Mouse (Mus musculus) forebrain, postnatal 0 days (tissue): ENCODE data around the gene Slc5a6. TPM values are rescaled to one million over a fixed set of nuclear protein-coding genes. Genes with fewer than 3 reads are reported as not detected.
A peak's percentile ranks its signal among the peaks of the same experiment; 100 is the strongest.
"Not testable (repeated sequence)": the region's sequence is repeated elsewhere in the genome, so short reads cannot be mapped to it uniquely, and the experiment has no call there.

ENCODE experiments used
- ATAC-seq: fragments of 200-750 bp; cut with Nextera tagmentation; 2 replicates; pipeline ENCODE4 v1.8.0; 2017; ENCODE audit warnings: mild to moderate bottlenecking, moderate library complexity
- DNase-seq: peaks from one replicate; pipeline ENCODE4 v3.0.0-alpha.2; 2015
- H3K27ac ChIP-seq: fragments of 300-500 bp; sonication (generic); 2 replicates; pipeline ENCODE4 v1.5.1; 2014; ENCODE audit warnings: low read depth, mild to moderate bottlenecking, antibody characterized with exemption, low read length, moderate library complexity, mixed read lengths
- H3K27me3 ChIP-seq: fragments of 300-500 bp; sonication (generic); 2 replicates; pipeline ENCODE4 v1.6.1; 2014; ENCODE audit warnings: mild to moderate bottlenecking, low read length, mixed read lengths; ENCODE audit not compliant: insufficient read depth
- H3K36me3 ChIP-seq: fragments of 300-500 bp; sonication (generic); 2 replicates; pipeline ENCODE4 v1.6.1; 2014; ENCODE audit warnings: mild to moderate bottlenecking, moderate library complexity; ENCODE audit not compliant: insufficient read depth
- H3K4me1 ChIP-seq: fragments of 300-500 bp; sonication (generic); 2 replicates; pipeline ENCODE4 v1.6.1; 2014; ENCODE audit warnings: antibody characterized with exemption; ENCODE audit not compliant: insufficient read depth
- H3K4me2 ChIP-seq: fragments of 300-500 bp; sonication (generic); 2 replicates; pipeline ENCODE4 v1.6.1; 2014; ENCODE audit warnings: low read depth, mild to moderate bottlenecking, moderate library complexity
- H3K4me3 ChIP-seq: fragments of 300-500 bp; sonication (generic); 2 replicates; pipeline ENCODE4 v1.5.1; 2014; ENCODE audit warnings: low read depth, low read length, mixed read lengths
- H3K9ac ChIP-seq: fragments of 300-500 bp; sonication (generic); 2 replicates; pipeline ENCODE4 v1.6.1; 2014; ENCODE audit warnings: mild to moderate bottlenecking
- H3K9me3 ChIP-seq: fragments of 300-500 bp; sonication (generic); 2 replicates; pipeline ENCODE4 v1.6.1; 2016; ENCODE audit warnings: low read length
- CTCF ChIP-seq: sonication (generic); IDR thresholded peaks from 2 replicates; pipeline ENCODE4 v1.5.1; 2016; ENCODE audit warnings: antibody characterized with exemption, control low read depth, low read depth
- WGBS: fragments of 180-500 bp; shearing (Covaris S2); extraction: QIAGEN DNeasy Blood & Tissue Kit; methylation state at CpG from one replicate; pipeline ENCODE4 v1.1.7; 2014; 5-methylcytosine and 5-hydroxymethylcytosine counted together
- polyA plus RNA-seq: library from polyadenylated mRNA; unstranded; fragments of >200 nt; fragmentation: Nextera tagmentation; extraction: Ambion mirVana; gene quantifications from 2 replicates; pipeline ENCODE4 v1.2.1, GENCODE M21; 2015
- total RNA-seq: library from RNA; depleted of rRNA; stranded (reverse); fragments of >200 nt; gene quantifications from 2 replicates; pipeline ENCODE4 v1.2.3, GENCODE M21; 2014

Slc5a6 gene
- total and polyA plus RNA-seq, 2 experiments from 2014 or later = 22.2 to 28.3 TPM

DNA sequence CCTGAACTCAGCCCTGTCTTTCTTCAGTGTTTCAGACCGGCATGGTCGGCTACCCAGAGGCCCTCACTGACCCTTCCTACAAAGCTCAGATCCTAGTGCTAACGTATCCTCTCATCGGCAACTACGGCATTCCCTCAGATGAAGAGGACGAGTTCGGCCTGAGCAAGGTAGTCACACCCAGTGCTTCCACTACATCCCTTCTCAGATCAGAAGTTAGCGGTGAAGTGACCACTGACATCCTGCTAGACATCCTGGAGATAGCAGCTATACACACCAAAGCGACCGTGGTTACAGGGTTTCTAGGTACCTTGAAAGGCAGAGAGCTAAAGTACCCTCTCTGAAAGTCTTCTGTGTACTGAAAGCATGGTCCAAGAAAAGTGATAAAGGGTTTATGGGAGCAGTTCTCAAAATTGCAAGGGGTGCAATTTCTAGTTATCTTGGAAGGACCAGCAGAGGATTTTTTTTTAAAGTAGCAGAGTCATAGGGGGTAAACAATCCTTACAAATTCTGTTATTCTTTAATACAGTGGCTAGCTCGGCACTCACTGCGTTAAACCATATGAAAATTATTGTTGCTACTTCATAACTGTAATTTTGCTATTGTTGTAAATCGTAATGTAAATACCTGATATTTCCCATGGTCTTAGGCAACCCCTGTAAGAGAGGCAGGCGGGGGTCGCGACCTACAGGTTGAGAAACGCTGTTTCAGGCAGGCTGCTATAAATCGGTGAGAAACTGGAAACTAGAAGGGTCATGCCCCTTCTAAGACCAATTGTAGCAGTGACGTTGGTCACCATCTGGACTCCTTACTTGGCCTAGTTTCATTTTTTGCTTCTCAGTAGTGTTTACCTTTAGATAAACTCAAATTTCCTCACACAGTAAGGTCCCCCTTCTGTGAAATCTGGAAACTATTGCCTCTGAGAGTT lies 6.8 kb upstream of the Slc5a6 start:
- no peak for TF ChIP-seq CTCF
- 26% methylated on average over 19 of the region's 19 CpGs for WGBS
- ATAC-seq = no peak

DNA sequence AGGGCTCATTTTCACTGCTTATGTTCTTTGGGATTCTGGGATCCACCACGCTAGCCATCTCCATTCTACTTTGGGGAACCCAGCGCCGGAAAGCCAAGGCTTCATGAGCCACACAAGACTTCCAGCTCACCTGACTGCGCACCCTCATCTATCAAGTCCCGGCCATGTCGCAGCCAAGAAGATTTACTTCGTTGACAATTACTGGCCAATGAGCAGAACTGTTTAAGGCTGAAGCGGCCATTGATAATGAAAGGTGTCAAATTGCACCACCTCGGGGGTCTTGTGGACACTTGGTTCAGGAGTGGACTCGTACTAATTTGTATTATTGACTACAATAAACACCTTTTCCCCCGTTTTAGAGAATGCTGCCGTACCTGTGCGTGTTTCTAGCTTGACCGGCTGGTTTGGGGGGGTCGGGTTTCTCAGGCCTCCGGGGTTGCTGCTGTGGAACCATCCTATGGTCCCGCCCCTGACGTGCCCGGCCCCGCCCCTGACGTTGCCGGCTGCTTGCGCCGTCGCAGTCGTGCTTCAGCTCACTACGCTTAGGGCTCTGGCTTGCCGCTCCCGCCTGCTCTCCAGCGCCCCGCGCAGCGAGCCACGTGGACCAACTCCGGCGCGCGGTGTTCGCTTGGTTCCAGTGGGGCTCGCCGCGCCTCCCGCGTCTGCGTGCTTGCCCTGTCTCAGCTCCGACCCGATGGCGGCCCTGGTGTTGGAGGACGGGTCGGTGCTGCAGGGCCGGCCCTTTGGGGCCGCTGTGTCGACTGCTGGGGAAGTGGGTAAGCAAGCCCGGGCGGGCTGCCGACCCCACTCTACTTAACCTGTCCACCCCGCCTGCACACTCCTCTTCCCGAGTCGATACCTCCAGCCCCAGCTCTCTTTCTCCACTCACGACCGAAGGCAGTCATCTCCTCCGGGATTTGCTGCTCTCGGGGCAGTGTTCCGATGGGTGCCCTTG lies 5.8 kb upstream of the Slc5a6 start, which contains the start of gene Cad:
TSS of gene Cad (plus strand) at position 520 of the 955 bp plus-strand sequence.
- peak within 1 kb of the TSS; percentile 70 for H3K9ac ChIP-seq
- no peaks in the 10 kb centered on the region for H3K27me3 ChIP-seq
- no peak within 1 kb of the TSS; the same call in 1 of the 2 replicates for H3K27ac ChIP-seq
- H3K4me3 ChIP-seq = peak within 1 kb of the TSS; percentile 67
- peak; percentile 57 for TF ChIP-seq CTCF
- no peaks in the 10 kb centered on the region for H3K9me3 ChIP-seq
- peaks cover 11% of the 10 kb centered on the region for H3K36me3 ChIP-seq
- peak within 1 kb of the TSS; percentile 96 for H3K4me2 ChIP-seq
- DNase-seq (peak; percentile 93), ATAC-seq (peak; percentile 100)
- WGBS = under 1% methylated on average over 63 of the region's 64 CpGs
- peaks cover 8% of the 10 kb centered on the region; the same call in 1 of the 2 replicates for H3K4me1 ChIP-seq

More for the DNA sequence above, 6.8 kb upstream of the Slc5a6 start:
- H3K4me3 ChIP-seq = peak overlapping the region; percentile 67
- no peaks in the 10 kb centered on the region for H3K27me3 ChIP-seq
- H3K4me1 ChIP-seq = peaks cover 8% of the 10 kb centered on the region; the same call in 1 of the 2 replicates
- H3K9me3 ChIP-seq = no peaks in the 10 kb centered on the region
- peak overlapping the region; percentile 70 for H3K9ac ChIP-seq
- no peak overlapping the region for H3K27ac ChIP-seq
- H3K4me2 ChIP-seq = peak overlapping the region; percentile 96
- H3K36me3 ChIP-seq = peaks cover 21% of the 10 kb centered on the region
- DNase-seq = peak; percentile 34

DNA sequence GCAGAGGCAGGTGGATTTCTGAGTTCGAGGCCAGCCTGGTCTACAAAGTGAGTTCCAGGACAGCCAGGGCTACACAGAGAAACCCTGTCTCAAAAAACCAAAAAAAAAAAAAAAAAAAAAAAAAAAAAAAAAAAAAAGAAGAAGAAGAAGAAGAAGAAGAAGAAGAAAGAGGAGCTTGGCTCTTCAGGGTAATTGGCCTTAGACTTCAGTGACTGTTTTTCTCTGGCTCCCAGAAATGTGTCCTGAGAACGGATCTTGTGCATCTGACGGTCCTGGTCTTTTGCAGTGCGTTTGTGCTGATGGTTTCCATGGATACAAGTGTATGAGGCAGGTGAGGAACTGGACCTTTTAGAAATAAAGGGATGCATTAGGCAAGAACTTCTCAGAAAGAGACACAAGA lies 5.0 kb upstream of the Slc5a6 start:
- DNase-seq, H3K27ac ChIP-seq, H3K27me3 ChIP-seq, H3K4me1 ChIP-seq, ATAC-seq, H3K36me3 ChIP-seq, H3K9me3 ChIP-seq: not testable (repeated sequence)
- H3K9ac ChIP-seq = peak overlapping the region; percentile 70; the same call in 1 of the 2 replicates
- 51% methylated on average over 4 of the region's 4 CpGs for WGBS
- H3K4me2 ChIP-seq = peak overlapping the region; percentile 96
- H3K4me3 ChIP-seq = peak overlapping the region; percentile 67

DNA sequence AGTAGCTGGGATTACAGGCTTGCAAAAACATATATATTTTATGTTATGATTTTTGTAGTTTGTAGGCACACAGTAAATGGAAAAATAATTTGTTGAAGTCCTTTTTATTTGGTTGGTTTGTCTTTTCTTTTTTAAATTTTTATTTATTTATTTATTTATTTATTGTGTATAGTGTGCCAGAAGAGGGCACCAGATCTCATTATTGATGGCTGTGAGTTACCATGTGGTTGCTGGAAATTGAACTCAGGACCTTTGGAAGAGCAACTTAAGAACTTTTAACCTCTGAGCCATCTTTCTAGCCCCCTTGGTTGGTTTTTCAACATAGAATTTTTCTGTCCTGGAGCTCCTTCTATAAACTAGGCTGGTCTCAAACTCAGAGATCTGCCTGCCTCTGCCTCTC lies 1.7 kb upstream of the Slc5a6 start:
- no peaks in the 10 kb centered on the region for H3K36me3 ChIP-seq
- no peaks in the 10 kb centered on the region for H3K9me3 ChIP-seq
- H3K4me3 ChIP-seq = no peak overlapping the region
- no peak overlapping the region for H3K27ac ChIP-seq
- H3K9ac ChIP-seq = no peak overlapping the region
- no peak for ATAC-seq
- H3K4me2 ChIP-seq = no peak overlapping the region
- H3K4me1 ChIP-seq = peaks cover 5% of the 10 kb centered on the region; the same call in 1 of the 2 replicates
- 0 out of 2 replicates have a peak, but pooled peaks have one; percentile 9 for TF ChIP-seq CTCF
- no peaks in the 10 kb centered on the region for H3K27me3 ChIP-seq
- DNase-seq = no peak

DNA sequence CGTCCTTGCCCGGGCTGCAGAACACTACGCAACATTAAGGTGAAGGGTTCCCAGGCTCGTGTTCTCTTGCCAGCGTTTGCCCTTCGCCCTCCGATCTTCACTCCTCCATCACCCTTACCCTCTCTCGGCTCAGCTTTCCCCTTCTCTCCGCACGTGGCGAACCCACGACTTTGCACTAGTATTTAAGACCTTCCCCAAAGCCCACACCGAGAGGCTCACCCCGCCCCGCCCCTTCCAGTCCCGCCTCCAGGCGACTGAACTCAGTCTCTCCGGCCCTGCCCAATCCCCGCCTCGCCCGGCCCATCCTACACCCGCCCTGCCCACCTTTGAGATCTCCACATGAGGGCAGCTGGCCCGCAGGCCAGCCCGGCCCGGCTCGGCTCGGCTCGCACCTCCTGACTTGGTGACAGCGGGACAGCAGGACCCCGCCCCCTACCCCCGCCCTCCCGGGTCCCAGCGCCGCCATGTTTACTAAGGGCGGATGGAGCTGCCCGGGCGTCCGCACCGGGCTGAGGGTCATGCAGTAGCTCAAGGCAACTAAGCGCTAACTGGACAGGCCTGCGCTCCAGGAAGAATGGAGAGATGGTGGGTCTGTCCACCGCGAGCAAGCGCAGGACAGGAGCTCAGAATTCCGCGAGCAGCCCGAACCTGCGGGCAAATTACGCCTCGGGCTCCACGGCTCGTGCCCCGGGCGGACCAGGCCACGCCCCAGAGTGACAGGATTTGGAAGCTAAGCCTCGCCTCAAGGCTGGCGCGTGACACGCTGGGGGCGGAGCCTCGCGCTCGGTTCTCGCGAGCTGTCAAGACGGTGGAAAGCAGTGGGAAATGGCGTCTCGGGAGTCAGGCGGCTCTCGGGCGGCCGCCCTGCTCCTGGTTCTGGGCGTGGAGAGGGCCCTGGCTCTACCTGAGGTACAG lies 619 bp downstream of the Slc5a6 start, which contains the start of gene Atraid:
TSS of gene Atraid (plus strand) at position 465 of the 915 bp plus-strand sequence.
- 1% methylated on average over 73 of the region's 73 CpGs for WGBS
- H3K27ac ChIP-seq = peak within 1 kb of the TSS; percentile 89
- H3K4me3 ChIP-seq = peak within 1 kb of the TSS; percentile 80
- H3K9ac ChIP-seq = peak within 1 kb of the TSS; percentile 72
- DNase-seq = peak; percentile 99
- TF ChIP-seq CTCF = no peak
- peaks cover 12% of the 10 kb centered on the region; the same call in 1 of the 2 replicates for H3K36me3 ChIP-seq
- no peaks in the 10 kb centered on the region for H3K27me3 ChIP-seq
- H3K4me1 ChIP-seq = no peaks in the 10 kb centered on the region; the same call in 1 of the 2 replicates
- no peaks in the 10 kb centered on the region for H3K9me3 ChIP-seq
- peak; percentile 98 for ATAC-seq
- peak within 1 kb of the TSS; percentile 78 for H3K4me2 ChIP-seq
